Mouse (Mus musculus) common myeloid progenitor, adult 5-6 weeks (primary cell): ENCODE measurements at regions not wholly inside any gene's neighbourhood (a gene's known extent, or its start where the extent isn't known, plus 50 kb on each side); places are given as distances from the start of the nearest gene placed in this dataset.

ENCODE experiments used
- ATAC-seq: replicated peaks from 2 replicates; pipeline ENCODE4 v1.8.0; 2016; ENCODE audit warnings: low read depth, mild to moderate bottlenecking, moderate TSS enrichment, inconsistent platforms; ENCODE audit not compliant: poor library complexity, severe bottlenecking

- no peak for ATAC-seq
Observed at GRCm38 (mm10) chr7:125222684-125223083, 221.8 kb upstream of the Kdm8 start.

DNA sequence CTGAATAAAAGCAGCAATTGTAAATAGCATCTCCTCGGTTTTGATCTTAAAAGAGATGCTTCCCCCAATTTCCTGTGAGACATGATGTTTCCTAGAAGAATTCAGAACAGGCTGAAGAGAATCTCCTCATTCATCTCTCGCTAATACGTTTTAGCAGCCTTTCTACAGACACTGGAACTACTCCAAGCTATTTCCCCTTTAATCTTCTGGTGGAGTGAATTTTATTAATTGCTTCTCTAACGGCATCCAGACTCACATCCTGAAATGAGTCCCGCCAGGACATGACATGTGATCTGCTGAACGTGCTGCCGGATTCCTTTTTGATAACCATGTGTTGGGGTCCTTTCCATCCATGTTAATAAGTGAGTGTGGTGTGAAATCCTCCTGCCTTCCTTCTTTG is 209.6 kb upstream of the Kdm8 start:
- ATAC-seq: no peak

DNA sequence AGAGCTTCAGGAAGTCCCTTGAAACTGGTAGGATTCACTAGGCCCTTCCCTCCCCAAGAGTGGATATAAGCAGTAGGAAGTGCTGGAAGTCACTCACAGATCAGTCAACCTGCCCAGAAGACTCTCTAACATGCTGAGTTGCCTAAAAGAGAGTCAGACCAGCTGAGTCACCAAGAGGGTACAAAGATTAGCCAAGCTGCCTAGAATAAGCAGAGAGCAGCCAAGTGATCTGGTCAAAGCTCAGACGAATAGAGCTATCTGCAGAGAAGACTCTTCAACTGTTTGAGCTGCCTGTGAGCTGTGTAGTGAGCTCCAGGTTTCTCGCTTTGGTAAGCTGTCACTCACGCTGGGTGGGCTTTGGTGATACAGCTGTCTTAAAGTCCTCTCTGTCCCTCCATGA is 207.4 kb upstream of the Kdm8 start:
- ATAC-seq: no peak

- no peak for ATAC-seq
Observed at GRCm38 (mm10) chr7:125243021-125243420, 201.5 kb upstream of the Kdm8 start.

DNA sequence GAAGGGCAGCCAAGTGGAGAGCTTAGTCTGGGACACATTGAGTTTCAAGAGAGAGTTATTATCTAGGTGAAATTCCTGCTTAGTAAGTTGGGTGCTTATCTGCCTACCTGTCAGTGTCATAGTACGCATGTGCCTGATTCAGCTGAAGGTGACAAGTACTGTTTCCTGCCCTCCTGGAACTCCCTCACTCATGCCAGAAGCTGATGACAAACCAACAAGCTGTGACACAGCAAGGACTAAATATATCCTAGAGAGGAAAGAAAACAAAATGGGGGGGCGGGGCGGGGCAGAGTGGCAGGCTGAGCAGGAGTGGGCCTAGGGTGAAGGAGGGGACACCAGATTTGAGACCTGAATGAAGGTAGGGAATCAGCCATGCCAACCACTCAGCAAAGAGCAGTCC is 196.1 kb upstream of the Kdm8 start:
- no peak for ATAC-seq

DNA sequence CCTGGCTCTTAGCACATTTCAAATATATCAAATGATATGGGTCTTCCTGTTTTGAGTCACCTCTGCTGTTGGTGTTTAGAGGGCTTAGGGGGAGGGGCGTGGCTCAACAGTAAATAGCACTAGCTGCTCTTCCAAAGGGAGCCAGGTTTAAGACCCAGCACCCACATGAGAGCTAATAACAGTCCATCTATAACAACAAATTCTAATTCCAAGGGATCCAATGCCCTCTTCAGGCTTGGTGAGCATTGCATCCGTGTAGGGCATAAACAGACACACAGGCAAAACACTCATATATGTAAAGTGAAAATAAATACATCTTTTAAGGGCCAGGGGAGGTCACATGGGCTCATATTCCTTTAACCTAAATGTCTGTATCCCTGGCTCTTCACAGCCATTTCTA is 194.1 kb upstream of the Kdm8 start:
- ATAC-seq: no peak

DNA sequence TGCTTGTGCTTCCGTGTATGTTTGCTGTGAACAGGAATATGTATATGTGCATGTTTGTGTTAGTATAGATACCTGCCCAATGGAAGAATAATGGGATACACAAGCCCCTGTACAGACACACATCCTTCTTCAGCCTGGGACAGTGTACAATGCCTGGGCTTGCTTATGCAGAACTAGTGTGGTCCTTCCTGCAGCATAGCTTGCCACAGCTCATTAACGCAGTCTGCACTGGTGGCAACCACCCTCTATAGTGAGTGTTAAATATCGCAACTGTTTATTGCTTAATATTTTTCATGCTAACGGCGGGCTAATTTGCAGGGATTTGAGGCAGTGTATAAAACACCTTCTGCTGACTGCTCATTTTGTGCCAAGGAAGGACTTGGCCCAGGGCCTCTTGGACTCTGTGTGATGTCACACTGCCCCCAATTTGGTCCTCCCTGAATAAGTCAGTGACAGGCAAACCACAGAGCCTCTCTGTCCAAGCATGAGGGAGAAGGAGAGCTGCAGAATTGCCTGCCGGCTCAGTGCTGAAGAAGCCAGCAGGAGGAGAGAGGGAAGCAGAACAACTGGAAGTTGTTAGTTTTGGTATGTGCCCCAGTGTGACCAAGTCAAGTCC is 193.4 kb upstream of the Kdm8 start:
- ATAC-seq: no peak

GRCm38 (mm10) chr7:125254302-125254701 is 190.2 kb upstream of the Kdm8 start:
- ATAC-seq: no peak

DNA sequence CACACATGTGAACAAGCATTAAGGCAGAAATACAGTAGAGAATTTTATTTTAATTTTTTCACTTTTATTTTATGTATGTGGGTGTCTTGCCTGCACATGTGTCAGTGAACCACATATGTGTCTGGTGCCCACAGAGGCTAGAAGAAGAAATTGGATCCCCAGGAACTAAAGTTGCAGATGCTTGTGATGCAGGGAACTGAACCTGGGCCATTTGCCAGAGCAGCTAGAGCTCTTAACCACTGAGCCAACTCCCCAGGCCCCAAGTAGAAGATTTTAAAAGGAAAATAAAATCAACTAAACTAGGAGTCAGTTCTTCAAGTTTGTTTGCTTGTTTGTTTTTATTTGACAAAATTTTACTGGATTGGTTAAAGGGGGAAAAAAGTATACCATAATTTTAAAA is 185.5 kb upstream of the Kdm8 start:
- no peak for ATAC-seq

DNA sequence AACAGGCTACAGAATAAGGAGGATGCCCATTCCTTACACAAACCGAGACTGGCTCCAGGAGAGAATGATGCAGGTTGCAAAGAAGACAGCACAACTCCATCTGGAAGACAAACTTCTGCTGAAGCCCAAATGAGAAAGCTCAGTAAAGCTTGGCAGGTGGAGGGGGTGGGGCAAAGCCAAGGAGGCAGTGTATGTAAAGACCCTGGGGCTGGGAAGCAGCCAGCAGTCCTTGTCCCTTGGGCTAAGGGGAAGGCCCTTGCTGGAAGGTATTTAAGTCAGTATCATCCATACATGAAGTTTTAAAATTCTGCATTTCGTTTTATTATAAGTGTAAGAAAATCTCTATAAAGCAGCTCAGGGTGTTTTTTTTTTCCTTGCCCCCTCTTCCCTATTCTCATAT is 182.3 kb upstream of the Kdm8 start:
- no peak for ATAC-seq

GRCm38 (mm10) chr7:125262672-125263365 is 181.7 kb upstream of the Kdm8 start:
- no peak for ATAC-seq

- no peak for ATAC-seq
Observed at GRCm38 (mm10) chr7:125263756-125264155, 180.7 kb upstream of the Kdm8 start.

- ATAC-seq: no peak
Observed at GRCm38 (mm10) chr7:125270711-125271110, 173.8 kb upstream of the Kdm8 start.

DNA sequence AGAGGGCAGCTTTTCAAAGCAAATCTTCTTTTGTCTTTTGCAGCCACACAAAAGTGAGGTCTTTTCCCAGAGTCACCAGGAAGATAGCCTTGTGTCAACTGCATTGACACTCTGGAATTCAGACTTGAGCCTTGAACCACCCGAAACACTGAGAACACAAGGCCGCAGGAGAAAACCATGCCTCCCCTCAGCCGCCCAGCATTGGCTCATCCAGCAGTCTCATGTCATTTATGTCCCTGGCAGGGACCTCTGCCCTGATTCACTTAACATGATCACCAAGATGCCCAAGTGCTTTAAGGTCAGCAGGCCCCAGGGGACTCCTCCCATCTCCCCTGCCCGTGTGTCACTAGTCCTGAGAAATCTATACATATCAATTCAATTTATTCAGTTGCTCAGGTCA is 173.1 kb upstream of the Kdm8 start:
- no peak for ATAC-seq

DNA sequence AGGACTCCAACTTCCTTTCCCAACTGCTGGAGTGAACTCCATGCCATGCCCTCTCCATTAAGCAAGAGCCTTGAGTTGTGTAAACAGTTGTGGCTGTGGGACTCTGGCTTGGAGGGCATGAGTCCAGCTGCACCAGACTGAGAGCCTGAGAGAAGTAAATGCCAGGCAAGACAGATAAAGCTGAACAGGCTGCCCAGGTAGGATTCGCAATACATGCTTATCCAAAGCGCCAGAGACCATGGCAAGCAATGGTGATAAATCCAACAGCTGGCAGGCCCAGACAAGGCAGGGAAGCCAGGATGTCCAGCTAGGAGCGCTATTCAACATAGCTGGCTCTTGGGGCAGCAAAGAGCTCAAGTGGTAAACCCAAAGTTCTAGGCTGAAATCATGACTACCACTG is 163.1 kb upstream of the Kdm8 start:
- no peak for ATAC-seq

DNA sequence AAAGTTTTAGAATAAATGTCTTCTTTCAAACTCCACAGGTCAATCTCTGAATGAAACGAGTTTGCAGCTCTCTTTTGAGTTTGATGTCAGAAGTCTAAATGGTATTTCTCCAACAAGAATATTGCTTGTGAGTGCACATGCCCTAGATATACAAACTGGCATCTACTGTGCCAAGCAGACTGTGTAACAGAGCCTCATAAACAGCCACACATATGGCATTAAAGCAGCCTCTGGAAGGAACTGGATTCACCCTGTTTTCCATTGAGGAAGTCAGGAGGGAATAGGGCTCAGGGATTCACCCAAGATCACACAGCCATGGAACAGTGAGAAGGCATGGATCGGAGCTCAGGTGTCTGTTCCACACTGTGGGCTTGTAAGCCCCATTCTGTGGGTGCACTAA is 149.2 kb upstream of the Kdm8 start:
- ATAC-seq: no peak

GRCm38 (mm10) chr7:125308433-125308832 is 136.0 kb upstream of the Kdm8 start:
- no peak for ATAC-seq

DNA sequence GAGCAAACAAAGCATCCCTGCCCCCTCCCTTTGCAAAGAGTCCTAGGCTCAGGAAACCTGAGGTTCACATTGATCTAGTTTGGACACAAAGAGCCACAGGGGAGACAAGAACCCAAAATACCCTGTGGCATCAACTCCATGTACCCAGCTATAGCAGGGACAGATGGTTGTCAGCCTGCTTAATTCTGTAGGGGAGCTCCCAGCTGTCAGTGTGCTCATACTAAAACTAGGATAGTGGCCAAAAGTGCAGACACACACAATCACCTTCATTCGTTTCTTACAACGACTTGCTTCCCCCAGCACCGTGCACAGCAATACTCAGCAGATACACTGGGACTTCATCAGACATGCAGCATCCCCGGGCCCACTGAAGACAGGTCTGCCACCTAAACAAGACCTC is 133.5 kb upstream of the Kdm8 start:
- no peak for ATAC-seq

- ATAC-seq: no peak
Observed at GRCm38 (mm10) chr7:125313604-125314003, 130.9 kb upstream of the Kdm8 start.

- no peak for ATAC-seq
Observed at GRCm38 (mm10) chr7:125334769-125335168, 109.7 kb upstream of the Kdm8 start.

DNA sequence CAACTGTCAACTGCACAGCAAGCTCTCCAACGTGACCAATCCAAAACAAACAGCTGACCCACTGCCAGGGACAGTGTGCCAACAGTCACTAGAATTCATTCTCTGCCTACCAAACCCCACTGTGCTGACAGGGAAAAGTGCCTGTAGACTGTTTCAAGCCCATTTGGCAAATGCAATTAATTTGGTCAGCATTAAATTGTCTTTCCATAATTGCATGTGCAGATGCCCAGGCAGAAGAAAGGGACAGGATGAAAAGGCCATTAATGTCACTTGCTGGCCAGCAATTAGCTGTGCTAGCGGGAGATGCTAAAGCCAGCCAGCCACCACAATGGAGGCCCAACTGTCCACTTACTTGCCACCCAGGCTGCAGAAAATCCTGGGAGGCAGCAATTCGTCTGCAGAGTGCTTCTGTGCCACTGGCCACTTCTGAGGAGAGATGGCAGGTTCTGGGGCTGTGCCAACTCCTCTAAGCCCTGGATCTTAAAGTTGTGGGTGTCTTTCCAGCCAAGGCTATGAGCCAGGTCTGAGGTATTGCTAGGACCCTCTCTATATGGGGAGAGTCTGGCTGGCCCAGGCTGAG is 108.8 kb upstream of the Kdm8 start:
- ATAC-seq: no peak

GRCm38 (mm10) chr7:125336826-125337225 is 107.7 kb upstream of the Kdm8 start:
- ATAC-seq: no peak
